17 mouse cellular contexts compared by ENCODE assay signal in the genomic region with DNA sequence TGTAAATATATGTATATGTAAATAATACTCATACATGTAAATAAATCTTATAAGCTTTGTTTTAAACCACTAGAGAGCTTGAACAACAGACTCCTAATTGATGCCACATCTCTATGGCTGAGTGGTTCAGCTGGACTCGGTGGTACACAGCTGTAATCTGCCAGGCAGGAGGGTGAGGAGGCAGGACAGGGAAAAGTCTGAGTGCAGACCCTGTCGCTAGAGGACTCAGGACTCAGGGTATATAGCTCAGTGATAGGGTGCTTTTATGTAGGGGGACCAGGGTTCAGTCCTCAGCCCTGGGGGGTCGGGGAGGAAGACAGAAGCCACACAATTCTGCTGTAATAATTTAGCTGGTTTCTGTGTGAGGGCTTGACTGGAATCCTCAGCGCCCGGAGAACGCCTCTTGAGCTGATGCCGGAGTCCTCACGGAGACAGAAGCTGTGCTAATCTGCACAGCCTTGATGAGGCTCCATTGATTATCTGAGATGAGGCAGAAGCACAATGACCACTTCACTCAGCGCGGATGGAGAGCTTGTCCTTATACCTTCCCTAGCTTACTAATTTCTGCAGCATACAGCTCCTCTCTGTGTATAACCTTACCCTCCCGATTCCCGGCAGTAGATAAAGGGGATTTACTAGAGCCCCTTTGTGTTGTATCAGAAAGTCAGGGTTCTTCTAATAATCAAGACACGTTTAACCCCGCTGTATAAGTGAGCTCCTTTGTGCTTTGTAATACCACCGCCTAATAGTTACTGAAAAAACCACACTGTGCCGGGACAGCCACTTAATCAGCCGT.
DNase-seq lines count a peak whose midpoint lies in the region; ATAC-seq lines count a peak whose summit lies in the region.
"Had no signal": no experiment of that assay in that cellular context is flagged by ENCODE, and none has a peak within 500 bp of the region (broad histone marks: within the 10 kb centered on the region; RNA-seq: fewer than 3 reads in every experiment).

No protein-coding gene starts in this region.

- H3K36me3 ChIP-seq in heart, embryonic 13.5 days, result 0 out of 2 replicates have a peak, but pooled peaks cover 3% of the 10 kb centered on the region
- 0 out of 2 replicates have a peak, but pooled peaks cover 3% of the 10 kb centered on the region for H3K36me3 ChIP-seq in hindbrain, embryonic 10.5 days
- no peaks in the 10 kb centered on the region for H3K36me3 ChIP-seq in midbrain, embryonic 11.5 days (ENCODE audit: control insufficient read depth, insufficient read depth, low read length)

- no peak for DNase-seq in heart, adult 18-20 months
- no peak for DNase-seq in hindbrain, embryonic 10.5 days (ENCODE audit: low spot score)
- peak; percentile 85 for DNase-seq in midbrain, embryonic 11.5 days (ENCODE audit: low spot score, missing footprints)
- peak; percentile 58 for DNase-seq in retina, embryonic 14.5 days (ENCODE audit: low spot score)
- DNase-seq in kidney, postnatal 25 days, result no peak
- DNase-seq in thymus, postnatal 14 days, result no peak
- DNase-seq: adrenal gland, postnatal 36 days; cerebellum, adult 11-12 months; heart, adult 11 months; heart, postnatal 14 days; kidney, adult 9 months; lung, postnatal 14 days; thymus, adult 18-20 months had no signal

- no peak overlapping the region for H3K27ac ChIP-seq in heart, embryonic 13.5 days (replicated peaks)
- H3K27ac ChIP-seq in hindbrain, embryonic 10.5 days, result 0 out of 2 replicates have a peak overlapping the region, but pooled peaks have one; percentile 24
- H3K27ac ChIP-seq in midbrain, embryonic 11.5 days (ENCODE audit: low read depth, low read length), result peak overlapping the region; percentile 58
- H3K27ac ChIP-seq: layer of hippocampus, adult 2 months; liver, embryonic 14.5 days had no signal

- 61% methylated on average over 17 of the region's 17 CpGs for WGBS in heart, embryonic 13.5 days
- WGBS in hindbrain, embryonic 10.5 days, result 80% methylated on average over 17 of the region's 17 CpGs
- 42% methylated on average over 17 of the region's 17 CpGs for WGBS in midbrain, embryonic 11.5 days

- no peaks in the 10 kb centered on the region for H3K4me1 ChIP-seq in heart, embryonic 13.5 days
- no peaks in the 10 kb centered on the region for H3K4me1 ChIP-seq in hindbrain, embryonic 10.5 days (replicated peaks)
- H3K4me1 ChIP-seq in midbrain, embryonic 11.5 days (ENCODE audit: control insufficient read depth, insufficient read depth, low read length), result peaks cover 8% of the 10 kb centered on the region; the same call in 1 of the 2 replicates

- H3K4me3 ChIP-seq in heart, embryonic 13.5 days, result no peak overlapping the region
- H3K4me3 ChIP-seq in hindbrain, embryonic 10.5 days, result no peak overlapping the region
- H3K4me3 ChIP-seq in midbrain, embryonic 11.5 days (ENCODE audit: low read depth, low read length), result no peak overlapping the region
- H3K4me3 ChIP-seq: layer of hippocampus, adult 2 months had no signal

- 0 out of 2 replicates have a peak overlapping the region, but pooled peaks have one; percentile 5 for H3K9ac ChIP-seq in heart, embryonic 13.5 days
- H3K9ac ChIP-seq in midbrain, embryonic 11.5 days (ENCODE audit: low read length), result peak overlapping the region; percentile 18; the same call in 1 of the 2 replicates
- H3K9ac ChIP-seq: liver, embryonic 14.5 days had no signal

- ATAC-seq in heart, embryonic 13.5 days (ENCODE audit: extremely low read depth, insufficient number of reproducible peaks, low FRiP score, low TSS enrichment), result no peak
- ATAC-seq in midbrain, embryonic 11.5 days (ENCODE audit: low FRiP score), result peak; percentile 69
- ATAC-seq in activated CD4-positive, CD25-positive, alpha-beta regulatory T cell, adult 4 months, result no peak

- H3K9me3 ChIP-seq in heart, embryonic 13.5 days, result no peaks in the 10 kb centered on the region
- H3K9me3 ChIP-seq in hindbrain, embryonic 10.5 days, result no peaks in the 10 kb centered on the region
- no peaks in the 10 kb centered on the region for H3K9me3 ChIP-seq in midbrain, embryonic 11.5 days (ENCODE audit: control insufficient read depth, low read length)

- H3K27me3 ChIP-seq in heart, embryonic 13.5 days (replicated peaks), result no peaks in the 10 kb centered on the region
- H3K27me3 ChIP-seq in hindbrain, embryonic 10.5 days (ENCODE audit: insufficient read depth, poor library complexity, severe bottlenecking), result no peaks in the 10 kb centered on the region
- H3K27me3 ChIP-seq in midbrain, embryonic 11.5 days (ENCODE audit: control insufficient read depth, insufficient read depth, low read length), result no peaks in the 10 kb centered on the region

- no peak overlapping the region for H3K4me2 ChIP-seq in heart, embryonic 13.5 days
- H3K4me2 ChIP-seq in midbrain, embryonic 11.5 days, result peak overlapping the region; percentile 1; the same call in 1 of the 2 replicates

Comparison
In these comparisons a context has a peak if more than half of its experiments do, and no peak if none do; other contexts are left out.
1. DNase-seq: peak in midbrain, embryonic 11.5 days (single experiment) and retina, embryonic 14.5 days (single experiment); none in heart, adult 18-20 months (0 of 2), hindbrain, embryonic 10.5 days (single experiment), kidney, postnatal 25 days (0 of 2) and thymus, postnatal 14 days (single experiment).